Mouse (Mus musculus) left cerebral cortex, postnatal 10 days (tissue): Measurements from ENCODE around the gene Itpripl2. TPM values are rescaled to one million over a fixed set of nuclear protein-coding genes. Genes with fewer than 3 reads are reported as not detected.

Experiments
- DNase-seq, 2 experiments: peaks; one replicate each; pipeline ENCODE4 v3.0.0; 2021 to 2022; ENCODE audit warnings: low spot score in 2 of 2, mixed read lengths in 1 of 2; ENCODE audit errors: extremely low spot score in 1 of 2
- intact Hi-C: fragments of 180-260 bp; cut with DNase I; formaldehyde crosslinking; loops from one replicate; pipeline ENCODE4 v1.15.1; 2025
- total RNA-seq, 2 experiments: library from RNA; stranded (reverse); gene quantifications; 2 replicates each; pipeline ENCODE4 v1.2.3; 2021

Gene Itpripl2
- total RNA-seq, 2 experiments from 2014 or later = 3.6 to 3.9 TPM

DNA sequence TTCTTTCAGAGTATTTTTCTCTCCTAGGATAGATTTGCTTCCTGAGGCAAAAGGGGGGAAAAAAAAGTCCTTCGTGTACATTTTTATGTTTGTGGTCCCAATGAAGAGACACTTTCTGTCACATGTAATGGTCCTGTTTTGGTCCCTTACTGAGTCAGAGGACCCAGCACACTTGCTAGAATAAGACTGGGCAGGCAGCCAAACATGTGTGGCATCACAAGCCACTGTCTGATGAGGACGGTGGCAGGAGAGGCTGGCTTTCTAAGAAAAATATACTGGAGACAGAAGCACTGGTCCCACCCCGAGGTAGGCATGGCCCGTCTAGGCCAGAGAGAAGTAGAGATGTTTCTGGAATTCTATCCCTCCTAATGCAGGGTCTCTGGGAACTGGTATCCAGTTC lies 38.1 kb downstream of the Itpripl2 start:
- intact Hi-C loops = no loop called here
- DNase-seq = no peak

DNA sequence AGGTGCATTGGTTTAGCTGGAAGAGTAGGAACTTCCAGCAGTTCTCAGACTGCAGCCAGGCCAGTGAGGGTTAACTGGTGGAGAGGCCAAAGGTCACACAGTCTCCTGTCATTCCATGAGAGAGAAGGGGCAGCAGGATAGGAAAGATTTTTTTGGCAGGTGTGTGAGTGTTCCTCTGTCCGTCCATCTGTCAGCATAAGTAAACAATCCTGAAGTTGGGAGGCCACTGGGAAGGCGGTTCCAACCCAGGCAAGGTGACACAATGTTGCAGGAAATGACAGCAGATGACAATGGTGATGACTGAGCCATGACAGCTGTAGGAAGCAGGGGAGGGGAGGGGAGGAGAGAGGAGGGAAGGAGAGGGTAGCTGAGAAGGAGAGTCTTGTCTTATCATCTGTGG lies 38.8 kb downstream of the Itpripl2 start:
- DNase-seq = no peak
- intact Hi-C loops = no loop called here

DNA sequence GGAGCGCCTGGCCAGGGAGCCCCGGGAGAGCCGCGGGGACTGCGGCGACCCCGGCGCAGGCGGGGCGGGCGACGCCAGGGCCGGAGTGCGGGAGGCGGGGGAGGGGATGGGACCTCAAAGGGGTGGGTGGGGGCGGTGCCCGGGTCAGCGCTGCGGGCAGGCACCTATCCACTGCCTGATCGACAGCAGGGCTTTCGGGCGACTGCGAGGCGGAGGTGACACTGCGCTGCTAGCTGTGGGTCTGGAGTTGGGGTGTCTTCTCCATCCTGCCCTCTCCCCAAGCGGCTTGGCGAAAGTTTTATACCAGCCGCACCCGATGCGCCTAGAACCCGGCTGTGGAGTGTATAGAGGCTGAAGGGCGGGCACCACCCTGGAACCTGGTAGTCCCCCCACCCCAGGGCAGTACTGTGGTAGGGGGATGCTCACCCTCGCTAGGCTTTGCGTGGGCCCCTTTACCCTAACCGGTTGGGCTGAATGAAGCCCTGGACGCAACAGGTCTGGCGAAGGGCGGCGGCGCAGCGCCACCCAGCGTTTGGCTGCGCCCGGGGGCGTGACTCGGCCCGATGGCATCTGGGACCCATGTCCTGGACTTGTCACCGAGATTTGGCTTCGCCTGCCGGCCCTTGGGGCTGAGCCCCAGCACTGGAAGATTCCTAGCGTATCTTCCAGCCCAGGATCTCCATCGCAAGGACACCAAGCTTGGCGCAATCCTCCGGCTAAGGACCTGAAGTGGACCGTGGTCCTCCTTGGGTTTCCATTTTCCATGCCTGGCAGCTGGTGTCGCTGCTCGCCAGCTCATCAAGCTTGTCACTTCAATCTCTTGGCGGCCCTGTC lies 43.4 kb downstream of the Itpripl2 start, which contains the start of gene Syt17:
TSS of gene Syt17 (minus strand) at position 89 of the 834 bp plus-strand sequence.
- intact Hi-C loops = loop anchor here (5.0 kb wide), 3 partner anchors 69 to 239 kb away; no protein-coding TSS in a partner anchor

DNA sequence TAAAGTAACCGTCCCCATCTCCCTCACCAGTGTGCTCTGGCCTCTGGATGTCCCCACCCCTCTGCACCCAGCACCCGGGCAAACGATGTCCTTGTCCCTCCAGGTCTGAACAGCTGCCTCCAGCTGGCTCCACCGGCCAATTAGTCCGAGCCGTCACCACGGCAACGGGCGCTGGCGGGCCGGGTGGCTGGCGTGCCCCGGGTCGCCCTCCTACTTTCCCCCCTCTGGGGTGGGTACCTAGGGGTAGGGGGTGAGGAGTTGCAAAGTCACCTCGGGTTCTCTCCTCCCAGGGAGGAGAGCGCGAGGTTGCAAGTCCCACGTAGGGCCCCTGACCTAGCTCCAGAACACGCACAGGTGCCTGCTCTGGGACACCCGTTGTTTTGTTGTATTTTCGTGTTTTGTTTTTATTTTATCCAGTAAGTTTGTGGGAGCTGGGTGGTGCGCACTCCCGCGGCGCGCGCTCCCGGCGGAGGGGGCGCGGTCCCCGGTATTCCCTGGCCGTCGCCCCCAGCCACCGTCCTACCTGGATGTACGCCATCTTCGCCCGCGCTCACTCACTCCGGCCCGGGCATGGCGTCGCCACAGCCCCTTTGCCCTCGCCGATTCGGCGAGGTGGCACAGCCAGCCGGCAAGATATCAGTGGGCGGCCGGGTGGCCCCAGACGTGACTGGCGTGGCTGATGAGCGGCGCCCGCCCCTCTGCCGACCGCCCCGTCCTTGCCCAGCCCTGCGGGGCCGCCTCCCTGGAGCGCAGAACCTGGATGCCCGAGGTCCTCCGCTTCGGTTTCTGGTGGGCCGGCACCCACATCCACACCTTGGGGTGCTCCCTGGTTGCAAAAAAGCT lies 44.3 kb downstream of the Itpripl2 start:
- DNase-seq = peak in 1 of 2 experiments; percentile 61
- intact Hi-C loops = loop anchor here (5.0 kb wide), 3 partner anchors 70 to 240 kb away; no protein-coding TSS in a partner anchor

More for the DNA sequence above, 43.4 kb downstream of the Itpripl2 start, which contains the start of gene Syt17:
- DNase-seq = peak; percentile 41 to 70

DNA sequence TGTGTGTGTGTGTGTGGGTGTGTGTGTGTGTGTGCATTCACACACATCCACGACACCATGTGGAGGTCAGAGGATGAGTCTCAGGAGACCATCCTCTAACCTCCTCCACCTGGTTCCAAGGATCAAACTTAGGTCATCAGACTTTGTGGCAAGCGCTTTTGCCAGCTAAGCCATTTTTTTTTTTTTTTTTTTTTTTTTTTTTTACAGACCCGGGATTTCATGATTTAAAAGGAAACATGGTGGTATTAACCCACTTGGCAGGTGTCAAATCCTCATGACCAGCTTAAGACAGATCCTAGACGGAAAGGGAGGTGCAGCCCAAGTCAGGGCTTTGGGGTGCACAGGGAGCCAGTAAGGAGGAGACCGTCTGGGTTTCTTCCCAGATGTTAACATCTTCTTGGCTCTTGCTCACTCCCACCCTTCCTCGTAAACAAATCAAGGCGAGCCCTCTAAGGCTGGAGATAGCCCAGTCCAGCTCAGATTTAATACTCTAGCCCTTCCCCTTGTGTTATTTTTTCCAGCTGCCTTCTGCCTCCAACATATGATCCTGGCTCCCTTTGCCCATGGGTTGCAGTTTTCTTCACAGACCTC lies 47.8 kb downstream of the Itpripl2 start:
- no peak for DNase-seq
- intact Hi-C loops = no loop called here

DNA sequence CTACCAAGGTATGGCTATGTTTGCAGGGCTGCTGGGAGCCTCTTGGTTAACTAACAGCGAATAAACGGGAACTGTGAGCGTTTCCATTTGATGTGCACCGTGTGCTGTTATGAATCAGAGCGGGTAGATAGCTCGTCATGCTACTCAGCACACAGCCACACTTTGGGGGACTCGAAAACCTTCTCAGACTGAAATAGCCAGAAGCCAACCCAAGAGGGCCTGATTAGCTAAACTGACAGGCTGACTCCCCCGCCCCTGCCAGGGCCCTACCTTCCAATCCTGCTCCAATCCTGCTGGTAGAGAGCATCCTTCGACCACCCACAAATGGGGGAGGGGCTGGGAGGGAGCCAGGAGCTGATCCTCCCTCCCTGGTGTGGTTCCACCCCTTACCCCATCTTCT lies 48.4 kb downstream of the Itpripl2 start:
- intact Hi-C loops = no loop called here
- DNase-seq = peak in 1 of 2 experiments; percentile 66

DNA sequence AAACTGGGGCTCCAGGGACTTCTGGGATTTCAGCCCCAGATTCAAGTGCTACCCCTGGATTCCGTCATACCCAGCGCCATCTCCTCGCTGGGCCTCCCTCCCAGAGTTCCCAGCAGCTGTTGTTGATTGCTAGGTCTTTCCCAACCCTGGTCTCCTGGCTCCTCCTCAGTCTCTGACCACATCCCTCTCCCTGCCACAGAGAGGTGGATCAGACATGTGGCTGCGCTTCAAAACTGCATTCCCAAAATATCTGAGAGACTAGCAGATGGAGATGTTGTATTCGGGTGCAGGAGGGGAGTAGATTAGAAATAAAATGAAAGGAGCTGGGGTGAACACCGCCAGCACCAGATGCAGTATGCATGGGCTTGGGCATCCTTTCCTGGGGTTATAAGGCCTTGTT lies 50.2 kb downstream of the Itpripl2 start:
- intact Hi-C loops = no loop called here

DNA sequence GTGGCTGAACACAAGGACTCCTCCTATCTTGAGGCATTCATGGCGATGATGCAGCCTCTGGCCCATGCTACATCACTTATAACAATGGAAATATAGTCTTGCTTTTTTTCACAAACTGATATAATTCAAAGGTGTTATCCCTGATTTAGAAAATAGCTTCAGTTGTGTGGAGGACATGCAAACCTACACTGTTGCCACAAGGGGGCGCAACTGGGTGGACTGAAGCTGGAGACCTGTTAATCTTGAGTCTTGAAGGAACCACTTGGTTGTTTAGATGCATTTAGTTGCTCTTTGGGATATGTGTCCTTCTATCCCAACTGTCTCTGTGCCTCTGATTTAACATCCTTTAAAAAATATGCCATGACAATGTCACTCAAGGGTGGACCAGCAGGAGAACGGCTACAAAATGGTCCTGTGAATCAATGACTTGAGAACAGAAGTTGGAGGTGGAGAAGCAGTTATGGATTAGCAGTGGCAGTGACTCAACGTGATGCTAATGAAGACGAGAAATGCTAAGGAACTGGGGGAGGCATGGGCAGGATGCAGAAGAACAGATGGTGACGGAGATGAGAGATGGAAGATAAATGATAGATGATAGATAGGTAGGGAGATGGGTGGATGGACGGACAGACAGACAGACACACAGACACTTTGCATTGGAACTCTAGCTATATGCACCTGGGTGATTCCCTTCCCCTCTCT lies 54.5 kb downstream of the Itpripl2 start:
- intact Hi-C loops = no loop called here
- DNase-seq = no peak

More for the DNA sequence above, 50.2 kb downstream of the Itpripl2 start:
- no peak for DNase-seq

Other genes with a start within 250 kb of the Itpripl2 start
- 10 to 100 TPM; 61.8 to 74.7 TPM for gene Smg1, start 248.3 kb downstream of the Itpripl2 start, total RNA-seq
- gene Syt17, start 43.8 kb downstream of the Itpripl2 start, total RNA-seq = 10 to 100 TPM; 47.9 to 51.3 TPM
- 10 to 100 TPM; 37.3 to 39.9 TPM for gene Coq7, start 41.4 kb upstream of the Itpripl2 start, total RNA-seq
- gene Tmc7, start 92.8 kb upstream of the Itpripl2 start, total RNA-seq = 10 to 100 TPM; 15.5 to 17.1 TPM
- gene Tmc5, start 105.3 kb upstream of the Itpripl2 start, total RNA-seq = under 1 TPM; 0.47 to 0.58 TPM
- gene Gde1, start 213.8 kb upstream of the Itpripl2 start, total RNA-seq = 100 to 1,000 TPM; 276 to 281 TPM
- 10 to 100 TPM; 35.4 to 38.7 TPM for gene Ccp110, start 220.6 kb upstream of the Itpripl2 start, total RNA-seq
- gene Vps35l, start 248.3 kb upstream of the Itpripl2 start, total RNA-seq = 10 to 100 TPM; 69.1 to 79.7 TPM